Mouse (Mus musculus): ENCODE results near the gene Dennd2a. TPM values are rescaled to one million over a fixed set of nuclear protein-coding genes. Genes with fewer than 3 reads are reported as not detected.

Gene Dennd2a
- polyA plus RNA-seq, 1 experiment from 2014 or later, result 21.5 TPM

DNA sequence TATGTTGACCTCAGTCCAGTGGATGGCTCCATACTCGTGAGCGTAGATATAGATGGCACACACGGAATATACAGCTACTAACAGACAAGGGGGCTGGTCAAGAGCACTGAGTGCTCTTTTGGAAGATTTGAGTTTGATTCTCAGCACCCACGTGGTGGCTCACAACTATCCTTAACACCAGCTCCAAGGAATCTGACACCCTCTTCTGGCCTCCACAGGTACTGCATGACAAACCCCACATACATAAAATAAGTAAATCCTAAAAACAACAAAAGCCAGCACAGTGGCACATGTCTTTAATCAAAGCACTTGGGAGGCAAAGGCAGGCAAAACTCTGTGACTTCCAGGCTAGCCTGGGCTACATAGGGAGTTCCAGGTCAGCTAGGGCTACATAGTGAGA, 74.0 kb downstream of the Dennd2a start:
- Histone ChIP-seq H3K9me3 (replicated peaks; ENCODE audit: control insufficient read depth, low read length) (no peaks in the 10 kb centered on the region; the same call in 1 of the 2 replicates), H3K27me3 (ENCODE audit: control insufficient read depth, insufficient read depth, low read length) (no peaks in the 10 kb centered on the region), H3K9ac (ENCODE audit: low read depth, low read length) (no peak overlapping the region), H3K36me3 (ENCODE audit: control insufficient read depth, insufficient read depth, low read length) (peaks cover 45% of the 10 kb centered on the region), H3K4me3 (ENCODE audit: low read depth, low read length) (no peak overlapping the region), H3K4me1 (ENCODE audit: control insufficient read depth, insufficient read depth, low read length) (no peaks in the 10 kb centered on the region), H3K27ac (ENCODE audit: low read depth, low read length) (no peak overlapping the region), H3K4me2 (no peak overlapping the region)
- WGBS (ENCODE audit: insufficient replicate concordance), result 93% methylated on average over 4 of the region's 4 CpGs
- ATAC-seq (replicated peaks; ENCODE audit: insufficient number of reproducible peaks, low FRiP score, low TSS enrichment), result no peak

DNA sequence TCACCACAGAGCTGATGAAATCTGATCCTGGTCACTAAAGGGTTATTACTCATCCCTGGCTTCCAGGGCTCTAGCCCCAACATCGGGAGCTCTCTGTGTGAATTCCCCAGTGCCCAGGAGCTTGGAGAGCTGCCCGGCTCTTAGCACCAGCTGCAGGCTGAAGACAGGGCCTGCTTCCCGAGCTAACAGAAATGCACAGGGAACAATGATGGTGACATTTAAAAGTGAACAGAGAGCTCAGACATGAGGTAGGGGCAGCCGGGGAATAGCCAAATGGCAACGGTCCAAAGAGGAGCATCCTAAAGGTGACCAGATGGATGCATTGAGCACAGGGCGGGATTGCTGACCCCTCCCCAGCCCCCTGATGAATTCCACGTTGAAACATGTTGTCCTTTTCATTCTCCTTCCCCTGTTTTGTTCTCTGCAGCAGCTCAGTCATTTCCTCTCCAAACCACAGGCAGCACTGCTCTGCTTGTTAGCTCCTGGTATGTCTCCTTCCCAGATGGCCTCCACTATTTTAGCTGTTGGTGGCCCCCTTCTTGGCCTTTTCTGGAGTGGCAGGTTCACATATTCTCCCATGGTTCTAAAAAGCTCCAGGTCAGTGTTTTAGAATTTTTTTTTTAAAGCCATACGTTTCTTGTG, 79.0 kb downstream of the Dennd2a start:
- Histone ChIP-seq H3K4me1 (ENCODE audit: control insufficient read depth, insufficient read depth, low read length) (0 out of 2 replicates have a peak, but pooled peaks cover 3% of the 10 kb centered on the region), H3K9me3 (replicated peaks; ENCODE audit: control insufficient read depth, low read length) (no peaks in the 10 kb centered on the region; the same call in 1 of the 2 replicates), H3K27ac (ENCODE audit: low read depth, low read length) (no peak overlapping the region), H3K27me3 (ENCODE audit: control insufficient read depth, insufficient read depth, low read length) (no peaks in the 10 kb centered on the region), H3K36me3 (ENCODE audit: control insufficient read depth, insufficient read depth, low read length) (peaks cover 27% of the 10 kb centered on the region), H3K4me3 (ENCODE audit: low read depth, low read length) (no peak overlapping the region), H3K4me2 (no peak overlapping the region), H3K9ac (ENCODE audit: low read depth, low read length) (no peak overlapping the region)
- ATAC-seq (replicated peaks; ENCODE audit: insufficient number of reproducible peaks, low FRiP score, low TSS enrichment), result no peak
- WGBS (ENCODE audit: insufficient replicate concordance), result 66% methylated on average over 8 of the region's 8 CpGs

DNA sequence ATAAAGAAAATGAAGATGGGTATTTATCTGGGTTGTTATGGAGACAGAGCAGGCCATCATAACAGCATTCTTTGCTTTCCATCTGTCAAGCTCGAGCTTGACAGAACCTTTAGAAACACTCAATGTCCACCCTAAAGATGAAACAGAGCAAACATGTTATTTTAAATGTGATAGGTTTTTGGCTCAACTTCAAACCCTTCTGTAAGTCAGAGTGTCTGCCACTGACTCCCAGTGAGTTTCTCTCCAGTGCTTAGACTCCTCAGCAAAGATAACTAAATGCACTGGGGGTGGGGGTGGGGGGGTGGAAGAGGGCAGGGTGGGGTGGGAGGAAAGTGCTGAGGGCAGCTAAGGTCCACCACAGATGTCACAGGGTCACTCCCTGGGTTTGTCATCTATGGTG, 81.0 kb downstream of the Dennd2a start:
- ATAC-seq (replicated peaks; ENCODE audit: insufficient number of reproducible peaks, low FRiP score, low TSS enrichment), result no peak
- H3K36me3 ChIP-seq (ENCODE audit: control insufficient read depth, insufficient read depth, low read length), result peaks cover 11% of the 10 kb centered on the region
- 69% methylated on average over 1 of the region's 1 CpGs for WGBS (ENCODE audit: insufficient replicate concordance)

DNA sequence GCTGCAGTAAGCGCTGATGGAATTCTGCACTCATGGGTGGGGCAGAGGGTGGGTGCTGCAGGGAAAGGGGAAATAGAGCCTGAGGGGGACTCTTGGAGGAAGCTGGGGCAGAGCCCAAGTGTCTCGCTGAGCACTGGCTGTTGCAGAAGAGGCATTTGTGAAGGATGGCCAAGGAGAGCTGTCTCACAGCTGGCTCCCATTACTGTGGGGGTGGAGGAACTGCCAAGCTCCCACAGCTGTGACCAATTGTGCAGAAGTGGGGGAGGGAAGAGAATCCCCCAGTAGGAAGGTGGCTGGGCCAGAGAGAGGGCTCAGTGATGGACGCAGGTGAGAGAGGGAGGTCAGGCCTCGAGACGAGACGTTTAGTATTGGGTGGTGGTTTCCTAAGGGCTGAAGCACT, 83.2 kb downstream of the Dennd2a start:
- WGBS (ENCODE audit: insufficient replicate concordance), result 60% methylated on average over 6 of the region's 6 CpGs
- Histone ChIP-seq H3K27me3 (ENCODE audit: control insufficient read depth, insufficient read depth, low read length) (no peaks in the 10 kb centered on the region), H3K9ac (ENCODE audit: low read depth, low read length) (no peak overlapping the region), H3K4me2 (no peak overlapping the region), H3K4me1 (ENCODE audit: control insufficient read depth, insufficient read depth, low read length) (peaks cover 6% of the 10 kb centered on the region; the same call in 1 of the 2 replicates), H3K4me3 (ENCODE audit: low read depth, low read length) (no peak overlapping the region), H3K9me3 (replicated peaks; ENCODE audit: control insufficient read depth, low read length) (no peaks in the 10 kb centered on the region), H3K36me3 (ENCODE audit: control insufficient read depth, insufficient read depth, low read length) (peaks cover 3% of the 10 kb centered on the region), H3K27ac (ENCODE audit: low read depth, low read length) (no peak overlapping the region)
- no peak for ATAC-seq (replicated peaks; ENCODE audit: insufficient number of reproducible peaks, low FRiP score, low TSS enrichment)

More for the DNA sequence above, 81.0 kb downstream of the Dennd2a start:
- H3K27ac ChIP-seq (ENCODE audit: low read depth, low read length), result no peak overlapping the region
- peaks cover 6% of the 10 kb centered on the region; the same call in 1 of the 2 replicates for H3K4me1 ChIP-seq (ENCODE audit: control insufficient read depth, insufficient read depth, low read length)
- H3K27me3 ChIP-seq (ENCODE audit: control insufficient read depth, insufficient read depth, low read length), result no peaks in the 10 kb centered on the region
- no peak overlapping the region for H3K4me2 ChIP-seq
- H3K9me3 ChIP-seq (replicated peaks; ENCODE audit: control insufficient read depth, low read length), result no peaks in the 10 kb centered on the region
- no peak overlapping the region for H3K4me3 ChIP-seq (ENCODE audit: low read depth, low read length)
- no peak overlapping the region for H3K9ac ChIP-seq (ENCODE audit: low read depth, low read length)

DNA sequence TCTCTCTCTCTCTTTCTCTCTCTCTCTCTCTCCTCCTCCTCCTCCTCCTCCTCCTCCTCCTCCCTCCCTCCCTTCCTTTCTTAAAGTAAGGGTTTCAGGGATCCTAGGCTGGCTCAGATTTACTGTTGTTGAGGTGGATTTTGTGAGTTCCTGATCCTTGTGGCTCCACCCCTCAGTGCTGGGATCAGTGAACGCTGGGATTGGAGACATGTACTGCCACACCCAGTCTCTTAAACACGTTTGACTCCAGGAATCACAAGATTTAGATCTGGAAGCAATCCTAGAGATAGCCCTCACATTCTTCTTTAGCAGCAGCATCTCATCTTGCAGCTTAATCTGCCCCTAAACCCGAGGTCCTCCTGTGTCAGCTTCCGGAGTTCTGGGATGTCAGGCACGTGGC, 84.8 kb downstream of the Dennd2a start:
- 55% methylated on average over 5 of the region's 5 CpGs for WGBS (ENCODE audit: insufficient replicate concordance)
- H3K4me3 ChIP-seq (ENCODE audit: low read depth, low read length), result no peak overlapping the region

DNA sequence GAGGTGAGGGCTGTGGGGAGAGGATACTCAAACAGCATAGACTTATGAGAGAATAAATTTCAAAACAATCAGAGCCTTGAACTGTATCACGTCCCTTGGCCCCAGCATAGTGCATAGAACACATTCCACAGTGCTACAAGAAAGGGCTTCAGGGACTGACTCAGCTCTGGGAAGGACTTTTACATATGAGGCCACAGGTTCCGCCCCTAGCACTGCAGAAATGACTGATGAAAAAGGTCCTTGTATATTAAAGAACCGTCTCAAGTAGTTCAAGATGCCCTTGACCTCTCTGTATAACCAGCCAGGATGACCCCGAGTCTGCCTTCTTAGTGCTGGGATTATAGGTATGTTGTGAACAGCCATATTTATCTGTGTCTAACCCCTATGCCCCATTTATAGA, 85.4 kb downstream of the Dennd2a start:
- Histone ChIP-seq H3K9ac (ENCODE audit: low read depth, low read length) (no peak overlapping the region), H3K4me3 (ENCODE audit: low read depth, low read length) (no peak overlapping the region), H3K4me1 (ENCODE audit: control insufficient read depth, insufficient read depth, low read length) (peaks cover 6% of the 10 kb centered on the region; the same call in 1 of the 2 replicates), H3K27me3 (ENCODE audit: control insufficient read depth, insufficient read depth, low read length) (no peaks in the 10 kb centered on the region), H3K27ac (ENCODE audit: low read depth, low read length) (no peak overlapping the region), H3K9me3 (replicated peaks; ENCODE audit: control insufficient read depth, low read length) (no peaks in the 10 kb centered on the region), H3K4me2 (no peak overlapping the region), H3K36me3 (ENCODE audit: control insufficient read depth, insufficient read depth, low read length) (peaks cover 11% of the 10 kb centered on the region)
- 53% methylated on average over 4 of the region's 4 CpGs for WGBS (ENCODE audit: insufficient replicate concordance)
- ATAC-seq (replicated peaks; ENCODE audit: insufficient number of reproducible peaks, low FRiP score, low TSS enrichment), result no peak

More for the DNA sequence above, 84.8 kb downstream of the Dennd2a start:
- Histone ChIP-seq H3K36me3 (ENCODE audit: control insufficient read depth, insufficient read depth, low read length) (peaks cover 11% of the 10 kb centered on the region), H3K4me2 (no peak overlapping the region), H3K27ac (ENCODE audit: low read depth, low read length) (no peak overlapping the region), H3K9me3 (replicated peaks; ENCODE audit: control insufficient read depth, low read length) (no peaks in the 10 kb centered on the region), H3K9ac (ENCODE audit: low read depth, low read length) (no peak overlapping the region), H3K27me3 (ENCODE audit: control insufficient read depth, insufficient read depth, low read length) (no peaks in the 10 kb centered on the region), H3K4me1 (ENCODE audit: control insufficient read depth, insufficient read depth, low read length) (peaks cover 6% of the 10 kb centered on the region; the same call in 1 of the 2 replicates)
- no peak for ATAC-seq (replicated peaks; ENCODE audit: insufficient number of reproducible peaks, low FRiP score, low TSS enrichment)

DNA sequence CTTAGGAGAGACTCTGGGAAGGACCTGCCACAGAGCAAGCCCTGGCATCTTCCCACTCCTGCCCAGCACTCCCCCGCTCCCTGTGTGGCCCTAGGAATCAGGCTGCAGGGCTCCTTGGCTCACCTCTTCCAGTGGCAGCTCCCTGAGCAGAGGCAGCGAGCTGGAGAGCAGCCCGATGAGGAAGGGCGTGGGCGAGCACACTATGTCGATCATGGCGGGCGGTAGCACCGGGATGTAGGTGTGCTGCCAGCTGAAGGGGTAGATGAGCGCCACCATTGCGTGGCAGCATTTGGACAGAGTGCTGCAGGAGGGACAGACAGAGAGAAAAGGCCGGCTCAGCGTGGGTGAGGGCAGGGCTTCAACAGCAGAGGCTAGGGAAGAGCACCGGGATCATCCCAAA, 87.6 kb downstream of the Dennd2a start:
- no peaks in the 10 kb centered on the region for H3K9me3 ChIP-seq (replicated peaks; ENCODE audit: control insufficient read depth, low read length)
- WGBS (ENCODE audit: insufficient replicate concordance), result 90% methylated on average over 14 of the region's 14 CpGs
- peaks cover 9% of the 10 kb centered on the region for H3K36me3 ChIP-seq (ENCODE audit: control insufficient read depth, insufficient read depth, low read length)
- ATAC-seq (replicated peaks; ENCODE audit: insufficient number of reproducible peaks, low FRiP score, low TSS enrichment), result no peak
- peaks cover 6% of the 10 kb centered on the region; the same call in 1 of the 2 replicates for H3K4me1 ChIP-seq (ENCODE audit: control insufficient read depth, insufficient read depth, low read length)
- no peaks in the 10 kb centered on the region for H3K27me3 ChIP-seq (ENCODE audit: control insufficient read depth, insufficient read depth, low read length)
- H3K9ac ChIP-seq (ENCODE audit: low read depth, low read length), result no peak overlapping the region
- no peak overlapping the region for H3K4me3 ChIP-seq (ENCODE audit: low read depth, low read length)
- H3K27ac ChIP-seq (ENCODE audit: low read depth, low read length), result no peak overlapping the region
- H3K4me2 ChIP-seq, result no peak overlapping the region

DNA sequence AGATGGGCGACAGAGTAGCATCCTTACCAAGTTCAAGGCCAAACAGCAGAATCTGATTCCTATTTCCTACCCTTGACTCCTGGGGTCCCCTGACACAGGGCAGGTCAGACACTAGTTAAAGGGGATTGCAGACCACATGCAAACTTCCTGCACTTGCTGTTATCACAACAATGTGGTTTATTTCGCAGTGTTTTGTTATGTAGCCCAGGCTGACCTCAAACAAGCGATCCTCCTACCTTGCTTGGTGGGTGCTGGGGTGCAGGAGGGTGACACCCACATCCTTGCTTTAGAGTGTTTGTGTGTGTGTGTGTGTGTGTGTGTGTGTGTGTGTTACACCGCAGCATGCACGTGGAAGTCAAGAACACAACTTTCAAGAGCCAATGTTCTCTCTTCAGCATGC, 88.2 kb downstream of the Dennd2a start:
- H3K9ac ChIP-seq (ENCODE audit: low read depth, low read length), result no peak overlapping the region
- H3K27me3 ChIP-seq (ENCODE audit: control insufficient read depth, insufficient read depth, low read length), result no peaks in the 10 kb centered on the region
- H3K9me3 ChIP-seq (replicated peaks; ENCODE audit: control insufficient read depth, low read length), result no peaks in the 10 kb centered on the region
- H3K27ac ChIP-seq (ENCODE audit: low read depth, low read length), result no peak overlapping the region
- peaks cover 6% of the 10 kb centered on the region; the same call in 1 of the 2 replicates for H3K4me1 ChIP-seq (ENCODE audit: control insufficient read depth, insufficient read depth, low read length)
- 77% methylated on average over 5 of the region's 5 CpGs for WGBS (ENCODE audit: insufficient replicate concordance)
- H3K4me3 ChIP-seq (ENCODE audit: low read depth, low read length), result no peak overlapping the region
- peaks cover 9% of the 10 kb centered on the region for H3K36me3 ChIP-seq (ENCODE audit: control insufficient read depth, insufficient read depth, low read length)
- no peak overlapping the region for H3K4me2 ChIP-seq
- ATAC-seq (replicated peaks; ENCODE audit: insufficient number of reproducible peaks, low FRiP score, low TSS enrichment), result no peak

All from heart, embryonic 11.5 days (tissue).